Mouse (Mus musculus) left cerebral cortex, postnatal 4 days (tissue): ENCODE data around the gene Rhebl1. TPM values are rescaled to one million over a fixed set of nuclear protein-coding genes. Genes with fewer than 3 reads are reported as not detected.

Source experiments
- DNase-seq: peaks from one replicate; pipeline ENCODE4 v3.0.0-alpha.2; 2022
- intact Hi-C: fragments of 180-260 bp; cut with DNase I; formaldehyde crosslinking; loops from one replicate; pipeline ENCODE4 v1.15.1; 2025
- total RNA-seq, 2 experiments: library from RNA; stranded (reverse); gene quantifications; 2 replicates each; pipeline ENCODE4 v1.2.3; 2021

Rhebl1 gene
- total RNA-seq, 2 experiments from 2014 or later, result 18.3 to 18.4 TPM

GRCm38 (mm10) chr15:98853161-98853937 is 41.0 kb downstream of the Rhebl1 start:
- intact Hi-C loops, result no loop called here
- DNase-seq, result no peak

- DNase-seq, result no peak
- intact Hi-C loops, result no loop called here
These were observed 41.6 kb downstream of the Rhebl1 start for GRCm38 (mm10) chr15:98852733-98853132.

GRCm38 (mm10) chr15:98852071-98852470 is 42.3 kb downstream of the Rhebl1 start:
- no peak for DNase-seq
- intact Hi-C loops, result no loop called here

- no peak for DNase-seq
- intact Hi-C loops, result no loop called here
These were observed 43.0 kb downstream of the Rhebl1 start for GRCm38 (mm10) chr15:98851229-98851818.

GRCm38 (mm10) chr15:98850668-98851067 is 43.7 kb downstream of the Rhebl1 start:
- DNase-seq, result no peak
- intact Hi-C loops, result no loop called here

- DNase-seq, result no peak
- intact Hi-C loops, result no loop called here
These were observed 44.3 kb downstream of the Rhebl1 start for GRCm38 (mm10) chr15:98849956-98850600.

- intact Hi-C loops, result no loop called here
- DNase-seq, result no peak
These were observed 45.2 kb downstream of the Rhebl1 start for GRCm38 (mm10) chr15:98849165-98849564.

GRCm38 (mm10) chr15:98846140-98846539 is 48.2 kb downstream of the Rhebl1 start:
- intact Hi-C loops, result no loop called here
- DNase-seq, result no peak

GRCm38 (mm10) chr15:98845149-98845548 is 49.2 kb downstream of the Rhebl1 start:
- intact Hi-C loops, result no loop called here
- no peak for DNase-seq

GRCm38 (mm10) chr15:98843595-98844223 is 50.6 kb downstream of the Rhebl1 start:
- DNase-seq, result no peak
- intact Hi-C loops, result no loop called here

- intact Hi-C loops, result no loop called here
- DNase-seq, result no peak
These were observed 54.4 kb downstream of the Rhebl1 start for GRCm38 (mm10) chr15:98839671-98840585.

- DNase-seq, result no peak
- intact Hi-C loops, result no loop called here
These were observed 55.2 kb downstream of the Rhebl1 start for GRCm38 (mm10) chr15:98839161-98839560.

- DNase-seq, result no peak
- intact Hi-C loops, result no loop called here
These were observed 56.6 kb downstream of the Rhebl1 start for GRCm38 (mm10) chr15:98837743-98838103.

GRCm38 (mm10) chr15:98837006-98837742 is 57.2 kb downstream of the Rhebl1 start:
- intact Hi-C loops, result no loop called here
- DNase-seq, result no peak

- intact Hi-C loops, result no loop called here
- no peak for DNase-seq
These were observed 59.0 kb downstream of the Rhebl1 start for GRCm38 (mm10) chr15:98835291-98835690.

GRCm38 (mm10) chr15:98834059-98834458 is 60.3 kb downstream of the Rhebl1 start:
- intact Hi-C loops, result loop anchor here (5.0 kb wide), 1 partner anchor 33 kb away; no protein-coding TSS in a partner anchor
- no peak for DNase-seq

- intact Hi-C loops, result loop anchor here (5.0 kb wide), 1 partner anchor 34 kb away; no protein-coding TSS in a partner anchor
- DNase-seq, result no peak
These were observed 61.1 kb downstream of the Rhebl1 start for GRCm38 (mm10) chr15:98833281-98833680.

- DNase-seq, result no peak
- intact Hi-C loops, result loop anchor here (5.0 kb wide), 1 partner anchor 35 kb away; no protein-coding TSS in a partner anchor
These were observed 61.9 kb downstream of the Rhebl1 start for GRCm38 (mm10) chr15:98832161-98833058.

GRCm38 (mm10) chr15:98831684-98832035 is 62.7 kb downstream of the Rhebl1 start:
- intact Hi-C loops, result loop anchor here (5.0 kb wide), 1 partner anchor 36 kb away; no protein-coding TSS in a partner anchor
- DNase-seq, result no peak
